Mouse (Mus musculus) monocyte, adult 2 months (primary cell): ENCODE data around the gene St6galnac4.

Source experiments
- DNase-seq, 2 experiments: peaks; one replicate each; pipeline ENCODE4 v3.0.0; 2022; ENCODE audit warnings: low spot score in 2 of 2, low read depth in 1 of 2

The St6galnac4 gene

GRCm38 (mm10) chr2:32625873-32626694 lies 39.2 kb downstream of the St6galnac4 start:
- no peak for DNase-seq

DNA sequence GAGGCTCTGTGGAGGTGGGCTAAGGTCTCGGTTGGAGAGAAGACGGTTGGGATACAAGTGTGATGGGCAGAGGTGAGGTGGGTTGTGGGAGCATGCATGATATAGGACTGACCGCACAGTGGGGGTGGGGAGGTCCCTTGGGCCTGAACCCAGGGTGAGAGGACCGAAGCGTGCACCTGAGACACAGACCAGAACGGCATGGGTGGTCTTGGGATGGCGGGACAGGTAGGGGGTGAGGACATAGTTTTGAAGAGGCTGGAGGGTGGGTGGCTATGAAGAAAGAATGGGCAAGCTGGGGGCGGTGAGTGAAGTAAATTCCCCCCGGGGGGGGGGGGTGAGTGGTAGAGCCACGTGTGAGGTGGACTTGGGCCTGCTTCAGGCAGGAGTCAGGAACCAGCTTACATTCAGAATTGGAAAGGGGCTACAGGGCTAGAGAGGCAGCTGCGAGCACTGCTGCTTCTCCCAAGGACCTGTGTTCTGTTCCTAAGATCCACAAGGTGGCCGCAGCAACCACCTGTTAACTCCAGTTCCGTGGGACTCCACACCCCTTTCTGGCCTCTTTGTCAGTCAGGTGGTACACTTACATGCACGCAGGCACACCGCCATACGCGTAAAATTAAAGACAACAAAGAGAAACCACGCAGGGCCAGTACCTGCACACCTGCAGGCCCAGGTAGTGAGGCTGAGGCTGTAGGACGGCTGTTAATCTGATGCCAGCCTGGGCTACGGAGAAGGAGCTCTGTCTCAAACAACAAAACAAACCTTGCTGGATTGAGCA lies 40.6 kb downstream of the St6galnac4 start:
- DNase-seq = no peak

DNA sequence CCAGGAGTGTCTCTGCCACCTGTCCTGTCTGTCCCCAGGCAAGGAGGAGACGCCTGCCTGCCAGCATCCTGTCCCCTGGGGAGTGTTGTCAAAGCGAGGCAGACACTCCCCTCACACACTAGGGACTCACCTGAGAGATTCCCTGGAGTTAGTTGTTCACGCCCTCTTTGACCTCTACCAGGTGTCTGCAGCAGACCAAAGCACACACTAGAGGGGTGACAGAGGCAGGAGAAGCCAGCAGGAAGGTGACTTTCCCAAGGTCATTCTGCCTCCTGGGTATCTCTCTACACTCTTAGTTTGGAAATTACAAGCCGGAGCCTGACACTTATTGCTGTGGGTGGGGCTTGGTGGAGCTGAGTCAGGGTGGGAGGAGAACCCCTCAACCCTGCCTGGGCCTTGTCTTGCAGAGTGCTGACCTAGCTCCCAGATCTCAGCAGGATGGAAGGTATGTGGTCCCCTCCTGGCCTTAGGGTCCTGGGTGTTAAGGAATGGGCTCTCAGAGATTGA lies 41.2 kb downstream of the St6galnac4 start:
- DNase-seq = no peak

- DNase-seq = no peak
Observed at GRCm38 (mm10) chr2:32628729-32629128, 41.8 kb downstream of the St6galnac4 start.

- no peak for DNase-seq
Observed at GRCm38 (mm10) chr2:32629276-32629976, 42.5 kb downstream of the St6galnac4 start.

- no peak for DNase-seq
Observed at GRCm38 (mm10) chr2:32630036-32630435, 43.1 kb downstream of the St6galnac4 start.

DNA sequence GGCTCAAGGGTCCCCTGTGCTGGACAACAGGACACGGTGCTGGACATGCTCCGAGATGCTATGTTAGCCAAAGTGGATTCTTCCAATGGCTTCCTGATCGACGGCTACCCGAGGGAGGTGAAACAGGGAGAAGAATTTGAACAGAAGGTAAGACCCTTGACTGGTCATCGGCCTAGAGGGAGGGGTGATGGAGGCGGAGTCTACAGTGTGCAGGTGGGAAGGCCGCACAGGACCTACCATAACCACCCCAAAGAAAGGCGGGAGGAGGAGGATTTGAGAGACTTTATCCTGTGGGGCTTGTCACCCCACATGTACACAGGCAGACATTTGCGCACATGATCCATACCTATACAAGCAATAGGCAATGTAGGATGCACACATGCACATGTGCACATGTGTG lies 44.2 kb downstream of the St6galnac4 start:
- no peak for DNase-seq

DNA sequence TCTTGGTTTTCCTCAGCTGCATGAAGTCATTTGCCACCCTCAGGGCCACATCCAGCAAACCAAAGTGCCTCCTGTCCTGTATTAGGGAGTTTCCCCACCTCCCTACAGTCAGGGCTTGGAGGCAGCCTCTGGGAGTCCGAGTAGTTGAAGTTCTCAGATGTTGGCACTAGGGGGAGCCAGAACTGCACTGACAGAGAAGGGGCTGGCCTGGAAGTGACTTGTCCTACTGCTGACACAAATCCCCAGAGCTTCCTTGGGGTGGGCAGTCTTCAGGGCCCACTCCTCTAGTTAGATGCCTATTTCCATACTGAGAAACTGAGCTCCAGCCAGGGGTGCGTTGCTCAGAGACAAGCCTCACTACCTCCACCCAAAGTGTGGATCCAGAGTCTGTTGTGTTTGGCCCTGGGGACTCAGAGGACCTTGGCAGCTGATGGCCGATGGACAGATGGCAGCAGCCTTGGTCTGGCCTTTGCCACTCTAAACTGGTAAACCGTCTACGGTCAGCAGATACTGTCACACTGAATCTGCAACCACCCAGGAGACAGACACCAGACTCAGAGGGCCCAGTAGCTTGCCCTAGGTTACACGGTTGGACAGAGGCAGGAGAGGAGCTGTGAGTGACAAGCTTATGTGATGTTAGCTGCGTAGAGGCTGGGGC lies 45.0 kb downstream of the St6galnac4 start:
- DNase-seq = peak; percentile 58 to 69

DNA sequence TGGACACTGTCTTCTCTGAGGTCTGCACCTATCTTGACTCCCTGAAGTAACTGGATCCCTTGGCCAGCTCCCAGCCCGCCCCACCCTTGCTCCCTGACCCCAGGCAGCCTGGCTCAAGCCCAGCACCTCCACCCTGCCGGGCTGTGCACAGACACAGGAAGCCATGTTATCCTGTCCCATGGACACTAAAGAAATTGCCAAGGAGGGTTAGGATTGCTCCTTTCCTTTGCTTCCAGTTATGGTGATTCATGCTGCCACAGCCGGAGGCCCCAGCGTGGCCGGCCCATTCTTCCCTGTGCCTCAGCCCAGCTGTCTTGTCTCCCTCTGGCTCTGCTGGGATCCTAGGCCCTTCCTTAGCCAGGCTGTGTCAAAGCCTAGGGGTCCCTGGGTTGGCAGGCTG lies 46.8 kb downstream of the St6galnac4 start:
- DNase-seq = no peak

DNA sequence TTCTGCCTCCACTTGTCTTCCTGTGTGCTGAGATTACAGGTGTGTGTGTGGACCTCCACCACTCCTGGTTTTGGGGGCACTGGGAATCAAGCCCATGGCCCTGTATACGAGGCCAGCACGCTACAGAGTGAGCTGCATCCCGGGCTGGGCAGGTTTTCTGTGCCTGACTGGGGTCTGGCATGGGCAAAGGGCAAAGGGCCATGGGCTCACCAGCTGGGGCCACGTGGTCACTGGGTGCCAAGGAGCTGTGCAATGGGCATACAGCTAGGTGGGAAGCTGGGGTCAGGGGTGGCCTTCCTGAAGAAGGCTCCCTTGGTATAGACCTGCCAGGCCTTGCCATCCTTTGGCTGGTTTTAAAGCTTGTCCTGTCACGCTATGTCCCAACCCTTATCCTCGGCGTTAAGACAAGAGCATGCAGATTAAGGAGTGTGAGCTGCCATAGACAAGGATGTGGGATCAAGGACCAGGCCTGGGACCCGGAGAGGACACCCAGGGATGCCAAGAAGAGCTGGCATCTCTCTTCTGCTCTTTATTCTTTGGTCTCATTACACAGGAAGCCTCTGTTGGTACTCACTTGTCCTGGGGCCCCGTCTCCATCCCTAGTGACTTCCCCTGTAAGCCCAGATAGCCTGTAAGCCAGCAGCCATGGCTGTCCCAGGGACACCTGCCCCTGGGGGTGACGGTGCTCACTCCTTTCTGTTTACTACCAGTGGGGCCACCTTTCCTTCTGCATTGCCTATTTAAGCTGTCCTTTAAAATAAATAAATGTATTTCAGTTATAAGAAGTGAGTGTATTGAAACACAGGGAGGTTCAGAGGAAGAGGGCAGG lies 47.6 kb downstream of the St6galnac4 start:
- DNase-seq = no peak

DNA sequence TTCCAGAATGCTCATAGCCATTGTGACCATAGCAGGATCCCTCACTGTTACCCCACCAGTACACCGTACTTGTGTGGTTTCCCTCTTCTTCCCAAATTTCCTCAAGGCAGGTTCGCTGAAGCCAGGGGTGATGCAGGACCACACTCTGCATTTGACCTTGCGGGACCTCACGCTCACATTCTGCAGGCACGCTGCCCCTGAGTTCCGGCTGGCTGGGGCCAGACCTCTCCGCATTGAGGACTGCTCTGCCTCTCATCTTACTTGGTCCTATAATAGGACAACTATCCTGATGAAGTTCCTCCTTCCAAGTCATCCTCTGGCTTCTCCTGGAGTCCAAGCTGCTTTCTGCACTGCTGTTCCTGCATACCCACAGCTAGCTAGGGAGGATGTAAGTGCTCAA lies 49.7 kb downstream of the St6galnac4 start:
- DNase-seq = no peak

DNA sequence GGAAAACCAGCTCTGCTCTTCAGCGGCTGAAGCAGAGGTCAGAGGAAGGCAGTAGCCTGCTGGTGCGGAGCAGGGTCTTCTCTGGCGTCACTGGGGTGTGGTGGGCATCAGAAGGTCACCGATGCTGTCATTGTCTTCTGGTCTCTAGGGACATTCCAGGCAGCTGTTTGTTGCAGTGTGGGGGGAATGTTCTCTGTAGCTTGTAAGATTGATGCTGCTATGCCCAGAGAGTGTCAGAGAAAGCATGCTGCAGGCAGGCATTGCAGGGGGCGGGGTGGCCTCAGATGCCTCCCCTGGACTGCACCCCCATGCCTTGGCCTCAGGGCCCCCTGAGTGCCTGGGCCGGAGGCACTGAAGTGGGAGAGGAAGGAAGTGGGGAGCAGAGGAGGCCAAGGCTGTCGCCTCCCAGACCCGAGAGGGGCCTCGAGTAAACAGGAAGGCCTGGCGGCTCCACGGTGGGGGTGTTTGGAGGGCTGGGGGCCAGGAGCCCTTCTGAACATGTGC lies 50.9 kb downstream of the St6galnac4 start:
- peak in 1 of 2 experiments; percentile 14 for DNase-seq

- DNase-seq = no peak
Observed at GRCm38 (mm10) chr2:32639632-32640031, 52.7 kb downstream of the St6galnac4 start.

GRCm38 (mm10) chr2:32640550-32641051 lies 53.7 kb downstream of the St6galnac4 start:
- no peak for DNase-seq

DNA sequence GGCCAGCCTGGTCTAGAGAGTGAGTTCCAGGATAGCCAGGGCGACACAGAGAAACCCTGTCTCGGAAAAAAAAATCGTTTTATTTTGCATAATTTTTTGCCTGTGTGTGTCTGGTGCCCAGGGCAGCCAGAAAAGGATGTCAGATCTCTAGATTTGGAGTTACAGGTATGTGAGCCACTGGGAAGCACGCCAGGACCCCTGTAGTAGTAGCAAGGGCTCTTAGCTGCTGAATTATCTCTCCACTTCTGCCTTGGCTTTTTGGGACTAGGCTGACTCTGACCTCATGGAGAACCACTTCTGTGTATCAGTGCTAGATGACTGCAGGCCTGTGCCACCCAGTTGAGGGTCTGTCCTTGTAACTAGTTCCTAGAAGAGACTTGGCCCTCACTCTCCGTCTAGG lies 54.9 kb downstream of the St6galnac4 start:
- no peak for DNase-seq

DNA sequence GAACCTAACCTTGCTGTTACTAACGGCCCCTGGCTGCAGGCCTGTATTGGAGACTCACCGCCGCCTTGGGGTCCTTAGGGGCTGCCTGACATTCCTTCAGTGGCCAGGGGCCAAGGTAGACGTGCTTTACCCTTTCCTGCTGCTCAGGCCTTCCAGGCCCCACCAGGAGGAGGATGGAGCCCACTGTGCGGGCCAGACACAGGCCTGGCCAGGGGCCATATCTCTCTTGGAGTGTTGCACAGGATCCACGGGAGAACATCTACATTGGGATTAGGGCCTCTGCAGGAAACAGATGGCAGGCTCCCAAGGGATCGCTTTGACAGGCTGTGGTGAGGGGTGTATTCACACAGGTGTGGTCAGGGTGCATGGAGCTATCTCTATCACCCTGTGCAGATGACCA lies 55.9 kb downstream of the St6galnac4 start:
- DNase-seq = no peak

GRCm38 (mm10) chr2:32644083-32644482 lies 57.2 kb downstream of the St6galnac4 start:
- no peak for DNase-seq

GRCm38 (mm10) chr2:32644799-32645475 lies 58.0 kb downstream of the St6galnac4 start:
- no peak for DNase-seq

DNA sequence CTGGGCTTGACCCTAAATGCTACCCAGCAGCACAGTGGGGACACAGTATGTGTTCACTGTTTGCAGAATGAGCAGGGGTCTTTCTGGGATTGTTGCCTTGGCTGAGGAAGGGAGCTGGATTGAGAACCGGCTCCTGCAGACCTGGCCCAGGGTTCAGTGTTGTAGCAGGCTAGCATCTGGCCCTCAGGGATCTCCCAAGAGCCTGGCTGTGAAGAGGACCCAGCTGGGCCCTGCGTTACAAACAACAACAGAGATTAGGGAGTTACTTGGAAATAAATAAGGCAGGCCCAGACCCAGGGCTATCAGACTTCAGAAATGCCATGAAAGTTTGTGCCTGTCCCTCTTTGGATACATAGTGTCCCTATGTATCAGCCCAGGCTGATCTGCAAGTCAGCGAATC lies 58.8 kb downstream of the St6galnac4 start:
- DNase-seq = no peak
